Mouse (Mus musculus) ES-Bruce4 (cell line): Measurements from ENCODE around the gene Nudt11. TPM values are rescaled to one million over a fixed set of nuclear protein-coding genes. Genes with fewer than 3 reads are reported as not detected.
"Not testable (repeated sequence)": the region's sequence is repeated elsewhere in the genome, so short reads cannot be mapped to it uniquely, and the experiment has no call there.

Experiments
- H3K27ac ChIP-seq: 2 replicates; pipeline ENCODE4 v1.5.1; 2012; ENCODE audit warnings: low read length, inconsistent platforms; ENCODE audit not compliant: insufficient read depth
- H3K27me3 ChIP-seq: 2 replicates; pipeline ENCODE4 v1.6.1; 2012; ENCODE audit warnings: mild to moderate bottlenecking, low read length, inconsistent platforms; ENCODE audit not compliant: control insufficient read depth, poor library complexity, insufficient read depth, severe bottlenecking
- H3K36me3 ChIP-seq: 2 replicates; pipeline ENCODE4 v1.6.1; 2012; ENCODE audit warnings: inconsistent platforms, mild to moderate bottlenecking, low read length, moderate library complexity; ENCODE audit not compliant: control insufficient read depth, poor library complexity, insufficient read depth, severe bottlenecking
- H3K4me1 ChIP-seq: one replicate; pipeline ENCODE4 v1.8.1; 2011; ENCODE audit warnings: low read length; ENCODE audit not compliant: control insufficient read depth, insufficient read depth
- H3K4me3 ChIP-seq: 2 replicates; pipeline ENCODE4 v1.5.1; 2011; ENCODE audit warnings: low read depth, mild to moderate bottlenecking, low read length
- H3K9ac ChIP-seq: 2 replicates; pipeline ENCODE4 v1.6.1; 2012; ENCODE audit warnings: low read depth, mild to moderate bottlenecking, inconsistent platforms; ENCODE audit not compliant: poor library complexity, severe bottlenecking
- H3K9me3 ChIP-seq: replicated peaks from 2 replicates; pipeline ENCODE4 v1.6.1; 2012; ENCODE audit warnings: mild to moderate bottlenecking, low read length, inconsistent platforms; ENCODE audit not compliant: control insufficient read depth, poor library complexity, insufficient read depth, severe bottlenecking
- CTCF ChIP-seq: IDR thresholded peaks from one replicate; pipeline ENCODE4 v1.8.1; 2011; ENCODE audit warnings: low read depth, low read length
- EP300 ChIP-seq: IDR thresholded peaks from 2 replicates; pipeline ENCODE4 v1.6.1; 2011; ENCODE audit warnings: low read depth, low read length; ENCODE audit not compliant: insufficient read depth
- POLR2A ChIP-seq: IDR thresholded peaks from one replicate; pipeline ENCODE4 v1.8.1; 2011; ENCODE audit warnings: low read length; ENCODE audit not compliant: insufficient read depth
- polyA plus RNA-seq: library from polyadenylated mRNA; stranded (reverse); fragments of >200 nt; gene quantifications from 2 replicates; pipeline ENCODE4 v1.2.4, GENCODE M21; 2011; ENCODE audit warnings: low read depth; ENCODE audit not compliant: missing spikeins, insufficient read depth, insufficient read length

The Nudt11 gene
- polyA plus RNA-seq, result 9.0 and 11.0 TPM in 2 replicates

- not testable (repeated sequence) for H3K9me3 ChIP-seq, H3K27ac ChIP-seq, H3K36me3 ChIP-seq, H3K27me3 ChIP-seq, H3K4me1 ChIP-seq, H3K9ac ChIP-seq
- peak within 1 kb of the TSS; percentile 48 for H3K4me3 ChIP-seq
Observed at GRCm38 (mm10) chrX:6047066-6047935, at the start of gene Nudt11. TSS of gene Nudt11 (plus strand) at chrX:6047453.

GRCm38 (mm10) chrX:6047936-6048614, 822 bp downstream of the Nudt11 start:
- not testable (repeated sequence) for H3K36me3 ChIP-seq, H3K27me3 ChIP-seq, H3K4me1 ChIP-seq, H3K27ac ChIP-seq, H3K9me3 ChIP-seq, H3K9ac ChIP-seq
- H3K4me3 ChIP-seq, result peak overlapping the region; percentile 48

- H3K36me3 ChIP-seq, result no peaks in the 10 kb centered on the region
- H3K27ac ChIP-seq, result no peak overlapping the region
- H3K9ac ChIP-seq, result no peak overlapping the region
- TF ChIP-seq CTCF, result no peak
- TF ChIP-seq EP300, result no peak
- TF ChIP-seq POLR2A, result no peak
- no peaks in the 10 kb centered on the region for H3K27me3 ChIP-seq
- H3K9me3 ChIP-seq, result no peaks in the 10 kb centered on the region
- no peaks in the 10 kb centered on the region for H3K4me1 ChIP-seq
- no peak overlapping the region for H3K4me3 ChIP-seq
Observed at GRCm38 (mm10) chrX:6061563-6061962, 14.3 kb downstream of the Nudt11 start.

- H3K36me3 ChIP-seq, result no peaks in the 10 kb centered on the region
- H3K27me3 ChIP-seq, result no peaks in the 10 kb centered on the region
- no peaks in the 10 kb centered on the region for H3K4me1 ChIP-seq
- H3K9ac ChIP-seq, result no peak within 1 kb of the TSS
- peak within 1 kb of the TSS; percentile 12 for H3K4me3 ChIP-seq
- H3K9me3 ChIP-seq, result no peaks in the 10 kb centered on the region
- no peak within 1 kb of the TSS for H3K27ac ChIP-seq
- TF ChIP-seq EP300, result no peak
- TF ChIP-seq CTCF, result no peak
- TF ChIP-seq POLR2A, result no peak
Observed at GRCm38 (mm10) chrX:6082954-6083680, 35.9 kb downstream of the Nudt11 start, which contains the start of gene AU022751. TSS of gene AU022751 (minus strand) at chrX:6083419.

GRCm38 (mm10) chrX:6091547-6091946, 44.3 kb downstream of the Nudt11 start:
- TF ChIP-seq CTCF, result no peak
- TF ChIP-seq EP300, result no peak
- no peak for TF ChIP-seq POLR2A

More at GRCm38 (mm10) chrX:6091547-6091946, 44.3 kb downstream of the Nudt11 start:
- Histone ChIP-seq H3K27me3 (no peaks in the 10 kb centered on the region), H3K4me3 (peak overlapping the region; percentile 62), H3K4me1 (no peaks in the 10 kb centered on the region), H3K9ac (no peak overlapping the region), H3K27ac (no peak overlapping the region), H3K9me3 (no peaks in the 10 kb centered on the region), H3K36me3 (no peaks in the 10 kb centered on the region)
